Mouse (Mus musculus): ENCODE measurements around the gene Zfp961. TPM values are rescaled to one million over a fixed set of nuclear protein-coding genes. Genes with fewer than 3 reads are reported as not detected.
A peak's percentile ranks its signal among the peaks of the same experiment; 100 is the strongest.
"Not testable (repeated sequence)": the region's sequence is repeated elsewhere in the genome, so short reads cannot be mapped to it uniquely, and the experiment has no call there.

Zfp961 gene
- total RNA-seq, 2 experiments from 2014 or later: 18.3 to 21.7 TPM

DNA sequence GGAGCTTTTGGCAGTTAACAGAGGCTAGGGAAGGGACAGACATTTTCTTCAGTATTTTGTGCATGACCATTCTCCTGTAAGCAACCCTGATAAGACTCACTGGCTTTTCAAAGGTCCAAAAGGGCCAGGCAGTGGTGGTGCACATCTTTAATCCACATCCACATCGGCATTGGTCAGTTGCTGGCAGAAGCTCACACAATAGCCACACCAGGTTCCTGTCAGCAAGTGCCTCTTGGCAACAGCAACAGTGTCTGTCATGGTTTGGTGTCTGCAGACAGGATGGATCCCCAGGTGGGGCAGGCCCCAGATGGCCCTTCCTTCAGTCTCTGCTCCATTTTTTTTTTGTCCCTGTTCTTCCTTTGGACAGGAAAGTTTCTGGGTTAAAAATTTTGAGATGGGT lies 68.2 kb downstream of the Zfp961 start:
- not testable (repeated sequence) for DNase-seq

DNA sequence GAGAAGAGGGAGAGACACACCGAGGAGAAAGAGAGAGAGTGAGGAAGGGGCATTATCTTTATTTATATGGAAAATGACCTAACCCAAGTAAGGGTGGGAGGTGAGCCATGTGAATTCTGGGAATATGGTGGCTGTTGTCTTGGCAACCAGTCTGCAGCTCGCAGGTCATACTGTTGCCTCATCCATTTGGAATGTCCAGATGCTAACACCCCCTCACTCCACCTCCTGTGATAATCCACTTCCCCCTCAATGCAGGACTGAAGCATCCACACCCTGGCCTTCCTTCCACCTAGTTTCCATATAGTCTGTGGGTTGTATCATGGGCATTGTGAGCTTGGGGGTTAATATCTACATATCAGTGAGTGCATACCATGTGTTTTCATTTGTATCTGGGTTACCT lies 69.0 kb downstream of the Zfp961 start:
- no peak for DNase-seq

DNA sequence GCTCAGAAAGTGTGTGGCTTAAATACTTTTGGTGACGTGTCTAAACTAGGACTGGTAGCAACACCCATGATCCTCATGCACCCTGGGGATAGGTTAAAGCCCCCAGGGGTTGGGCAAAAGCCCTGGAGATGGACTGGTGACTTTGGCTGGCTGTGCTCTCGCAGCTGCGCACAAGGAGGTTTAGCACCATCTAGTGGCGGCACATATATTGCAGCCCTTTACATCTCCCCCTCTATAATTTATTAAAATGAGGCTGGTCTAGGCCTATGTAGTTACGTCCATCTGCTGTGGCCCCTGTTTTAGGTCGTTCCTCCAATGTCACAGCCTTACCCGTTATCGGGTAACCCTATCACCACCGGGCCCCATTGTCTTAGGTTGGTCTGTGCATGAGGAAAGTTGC lies 74.0 kb downstream of the Zfp961 start:
- peak in 1 of 2 experiments; percentile 15 for DNase-seq

DNA sequence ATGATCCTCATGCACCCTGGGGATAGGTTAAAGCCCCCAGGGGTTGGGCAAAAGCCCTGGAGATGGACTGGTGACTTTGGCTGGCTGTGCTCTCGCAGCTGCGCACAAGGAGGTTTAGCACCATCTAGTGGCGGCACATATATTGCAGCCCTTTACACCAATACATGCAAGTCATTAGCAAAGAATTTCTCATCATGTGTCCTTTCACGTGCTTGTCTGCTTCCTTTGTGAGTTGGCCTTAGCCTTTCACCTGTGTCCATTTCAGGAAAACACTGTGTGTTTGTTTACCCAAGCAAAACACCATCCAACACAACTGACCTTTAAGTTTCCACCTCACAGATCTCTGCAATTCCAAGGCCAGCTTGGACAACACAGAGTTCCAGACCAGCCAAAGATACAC lies 82.1 kb downstream of the Zfp961 start:
- DNase-seq: peak; percentile 17 to 51

DNA sequence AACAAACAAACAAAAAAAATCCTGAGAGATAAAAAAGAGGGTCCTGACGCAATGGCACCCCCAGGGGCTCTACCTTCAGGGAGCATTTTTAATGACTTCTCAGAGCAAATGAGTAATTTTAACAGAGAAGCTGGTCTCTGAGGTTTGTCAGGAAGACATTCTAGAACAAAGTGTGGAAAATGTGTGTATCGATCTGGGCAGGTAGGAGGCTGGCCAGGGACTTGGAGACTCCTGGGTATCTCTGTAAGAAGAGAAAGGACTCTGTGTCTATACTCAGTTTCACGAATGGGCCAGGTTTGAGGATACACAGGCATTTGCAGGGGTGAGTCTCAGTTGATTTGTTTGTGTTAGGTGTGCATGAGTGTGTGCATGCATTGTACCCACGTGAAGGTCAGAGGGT lies 90.1 kb downstream of the Zfp961 start, which contains the start of gene Olfr372:
Gene Olfr372 (plus strand): TSS at position 301 of the 400 bp plus-strand sequence.
- not testable (repeated sequence) for DNase-seq

DNA sequence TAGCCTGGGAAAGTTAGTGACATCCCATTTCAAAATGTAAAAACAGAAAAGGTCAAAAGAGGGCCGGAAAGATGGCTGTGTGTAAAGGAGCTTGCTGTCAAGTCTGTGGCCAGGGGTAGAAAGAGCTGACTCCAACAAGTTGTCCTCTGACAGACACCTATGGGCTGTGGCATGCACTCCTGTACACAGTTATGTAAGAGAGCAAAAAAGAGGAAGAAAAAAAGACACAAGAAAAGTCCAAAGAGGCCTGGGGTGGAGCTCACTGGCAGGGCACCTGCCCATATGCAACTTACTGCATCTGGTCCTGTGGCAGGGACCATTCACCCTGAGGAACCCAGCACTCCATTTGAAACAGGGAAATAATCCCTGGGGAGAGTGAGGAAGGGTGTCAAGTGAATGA lies 91.7 kb downstream of the Zfp961 start:
- no peak for DNase-seq

Other genes with a start within 250 kb of the Zfp961 start
- gene B3gnt3, start 249.2 kb upstream of the Zfp961 start, total RNA-seq (2021): under 1 TPM; 0.40 to 0.91 TPM
- gene Fcho1, start 225.3 kb upstream of the Zfp961 start, total RNA-seq (2021): 100 to 1,000 TPM; 103 to 114 TPM
- gene Zfp709, start 69.0 kb upstream of the Zfp961 start, total RNA-seq (2021): 10 to 100 TPM; 10.4 to 13.1 TPM
- 10 to 100 TPM; 15.7 to 17.0 TPM for gene Zfp882, start 42.4 kb upstream of the Zfp961 start, total RNA-seq (2021)
- 10 to 100 TPM; 27.4 to 28.8 TPM for gene Zfp617, start 42.4 kb upstream of the Zfp961 start, total RNA-seq (2021)
- gene Cyp4f18, start 58.6 kb downstream of the Zfp961 start, total RNA-seq (2021): not detected
- gene Olfr372, start 90.2 kb downstream of the Zfp961 start, total RNA-seq (2021): not detected
- gene Olfr373, start 132.1 kb downstream of the Zfp961 start, total RNA-seq (2021): not detected
- gene Olfr374, start 156.0 kb downstream of the Zfp961 start, total RNA-seq (2021): not detected
- 10 to 100 TPM; 22.3 to 27.6 TPM for gene Tpm4, start 183.9 kb downstream of the Zfp961 start, total RNA-seq (2021)
- gene Rab8a, start 210.2 kb downstream of the Zfp961 start, total RNA-seq (2021): 10 to 100 TPM; 39.2 to 41.7 TPM
- not detected for gene Hsh2d, start 238.6 kb downstream of the Zfp961 start, total RNA-seq (2021)

All from layer of hippocampus, postnatal 36 days (tissue).